ENCODE assay signal across 17 mouse cellular contexts in genomic region chr3:42427363-42427762, GRCm38 (mm10).
DNase-seq lines count a peak whose midpoint lies in the region; ATAC-seq and TF ChIP-seq lines count a peak whose summit lies in the region.
"Had no signal": no experiment of that assay in that cellular context is flagged by ENCODE, and none has a peak within 500 bp of the region (broad histone marks: within the 10 kb centered on the region; RNA-seq: fewer than 3 reads in every experiment).

No protein-coding gene starts in this region.

- 27% methylated on average over 9 of the region's 9 CpGs for WGBS in lung, embryonic 14.5 days
- WGBS in heart, embryonic 10.5 days, result 80% methylated on average over 9 of the region's 9 CpGs

- no peaks in the 10 kb centered on the region for H3K4me1 ChIP-seq in lung, embryonic 14.5 days (ENCODE audit: insufficient read depth)
- no peaks in the 10 kb centered on the region for H3K4me1 ChIP-seq in heart, embryonic 10.5 days
- H3K4me1 ChIP-seq: heart, embryonic 12.5 days had no signal

- H3K9me3 ChIP-seq in lung, embryonic 14.5 days (ENCODE audit: low read depth, low read length), result no peaks in the 10 kb centered on the region
- H3K9me3 ChIP-seq in heart, embryonic 10.5 days, result no peaks in the 10 kb centered on the region
- H3K9me3 ChIP-seq: heart, embryonic 12.5 days had no signal

- H3K27me3 ChIP-seq in lung, embryonic 14.5 days (ENCODE audit: insufficient read depth, low read length), result no peaks in the 10 kb centered on the region
- H3K27me3 ChIP-seq in heart, embryonic 10.5 days (ENCODE audit: insufficient read depth, poor library complexity, severe bottlenecking), result no peaks in the 10 kb centered on the region
- H3K27me3 ChIP-seq: heart, embryonic 12.5 days; Patski had no signal

- H3K4me2 ChIP-seq in lung, embryonic 14.5 days, result no peak overlapping the region
- H3K4me2 ChIP-seq: heart, embryonic 12.5 days had no signal

- peak; percentile 96 for ATAC-seq in lung, embryonic 14.5 days (ENCODE audit: insufficient read depth)
- ATAC-seq: intestine, postnatal 0 days; Patski had no signal

- no peak overlapping the region for H3K4me3 ChIP-seq in lung, embryonic 14.5 days (ENCODE audit: low read depth, low read length)
- H3K4me3 ChIP-seq in heart, embryonic 10.5 days, result no peak overlapping the region
- H3K4me3 ChIP-seq: heart, embryonic 12.5 days had no signal

- TF ChIP-seq CTCF in lung, embryonic 14.5 days (IDR thresholded peaks at IDR 0.05; ENCODE audit: low read depth), result no peak

- no peak overlapping the region for H3K27ac ChIP-seq in lung, embryonic 14.5 days (ENCODE audit: low read depth)
- no peak overlapping the region for H3K27ac ChIP-seq in heart, embryonic 10.5 days

- H3K9ac ChIP-seq in lung, embryonic 14.5 days, result no peak overlapping the region
- H3K9ac ChIP-seq: heart, embryonic 12.5 days had no signal

- no peaks in the 10 kb centered on the region for H3K36me3 ChIP-seq in lung, embryonic 14.5 days (ENCODE audit: insufficient read depth)
- no peaks in the 10 kb centered on the region for H3K36me3 ChIP-seq in heart, embryonic 10.5 days
- H3K36me3 ChIP-seq: heart, embryonic 12.5 days had no signal

- peak; percentile 89 for DNase-seq in lung, embryonic 14.5 days
- no peak for DNase-seq in lung, adult 18-20 months
- DNase-seq in brain, adult 2 months (ENCODE audit: low read depth, low spot score), result peak; percentile 21
- peak; percentile 6 for DNase-seq in forelimb bud, embryonic 11.5 days (ENCODE audit: low read depth, low spot score)
- DNase-seq in mesoderm, embryonic 11.5 days (ENCODE audit: low read depth, low spot score), result peak; percentile 19
- no peak for DNase-seq in layer of hippocampus, postnatal 36 days
- DNase-seq in heart, embryonic 10.5 days (ENCODE audit: low spot score), result no peak
- DNase-seq in thymus, postnatal 4 days, result no peak
- DNase-seq: B cell, adult 2 months; cerebellum, adult 11 months; heart, postnatal 36 days; kidney, postnatal 14 days; liver; thymus, adult 2 months had no signal

Comparison
In these comparisons a context has a peak if more than half of its experiments do, and no peak if none do; other contexts are left out.
1. DNase-seq: peak in lung, embryonic 14.5 days (single experiment), brain, adult 2 months (single experiment), forelimb bud, embryonic 11.5 days (single experiment) and mesoderm, embryonic 11.5 days (single experiment); none in lung, adult 18-20 months (0 of 2), layer of hippocampus, postnatal 36 days (0 of 2), heart, embryonic 10.5 days (single experiment) and thymus, postnatal 4 days (single experiment).